Mouse (Mus musculus) G1E (cell line): Measurements from ENCODE around the gene St5.

Experiments used
- CTCF ChIP-seq: IDR thresholded peaks from 2 replicates; pipeline ENCODE4 v1.5.1; 2012; ENCODE audit warnings: low read depth, low read length, inconsistent platforms, mixed read lengths
- GATA1 ChIP-seq: IDR thresholded peaks from 2 replicates; pipeline ENCODE4 v1.6.1; 2012; ENCODE audit warnings: borderline replicate concordance, low read length, inconsistent platforms, mixed read lengths
- GATA2 ChIP-seq: IDR thresholded peaks from 2 replicates; pipeline ENCODE4 v1.6.1; 2012; ENCODE audit warnings: low read depth, low read length, inconsistent platforms, borderline replicate concordance
- POLR2AphosphoS5 ChIP-seq: IDR thresholded peaks from 2 replicates; pipeline ENCODE4 v1.6.1; 2012; ENCODE audit warnings: low read depth, low read length, inconsistent platforms; ENCODE audit not compliant: insufficient replicate concordance
- TAL1 ChIP-seq: conservative IDR thresholded peaks from 2 replicates; pipeline ENCODE4 v1.6.1; 2012; ENCODE audit warnings: low read depth, low read length, inconsistent platforms, mixed read lengths

DNA sequence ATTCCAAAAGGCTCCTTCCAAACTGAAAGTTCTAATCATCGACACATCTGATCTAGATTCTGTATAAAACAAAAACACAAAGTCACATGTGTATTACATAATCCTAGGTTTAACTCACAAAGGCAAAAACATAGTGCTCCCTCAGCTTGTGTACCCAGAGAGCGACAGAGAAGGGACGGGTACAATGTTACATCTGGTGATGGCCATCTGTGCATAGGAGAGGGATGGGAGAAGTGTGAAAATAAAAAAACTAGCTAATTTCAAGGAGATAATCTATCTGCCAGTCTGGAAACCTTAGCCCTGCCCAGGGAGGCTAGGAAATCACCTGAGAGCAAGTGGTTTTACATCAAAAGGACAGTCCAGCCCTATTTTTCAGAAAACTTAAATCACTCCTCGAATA, 40.8 kb downstream of the St5 start:
- no peak for TF ChIP-seq CTCF
- no peak for TF ChIP-seq GATA2
- no peak for TF ChIP-seq TAL1
- no peak for TF ChIP-seq GATA1
- no peak for TF ChIP-seq POLR2AphosphoS5
